Mouse (Mus musculus) liver, embryonic 13.5 days (tissue): ENCODE measurements at regions not wholly inside any gene's neighbourhood (a gene's known extent, or its start where the extent isn't known, plus 50 kb on each side); places are given as distances from the start of the nearest gene placed in this dataset.
"Not testable (repeated sequence)": the region's sequence is repeated elsewhere in the genome, so short reads cannot be mapped to it uniquely, and the experiment has no call there.

ENCODE experiments used
- ATAC-seq: fragments of 200-750 bp; cut with Nextera tagmentation; 2 replicates; pipeline ENCODE4 v1.8.0; 2017; ENCODE audit warnings: low read depth, mild to moderate bottlenecking, moderate number of reproducible peaks, moderate library complexity
- DNase-seq: peaks from one replicate; pipeline ENCODE4 v3.0.0; 2022
- H3K27ac ChIP-seq: fragments of 300-500 bp; sonication (generic); 2 replicates; pipeline ENCODE4 v1.5.1; 2015; ENCODE audit warnings: moderate library complexity, mild to moderate bottlenecking, inconsistent platforms
- H3K27me3 ChIP-seq: fragments of 300-500 bp; sonication (generic); 2 replicates; pipeline ENCODE4 v1.6.1; 2015; ENCODE audit warnings: mild to moderate bottlenecking, inconsistent platforms
- H3K36me3 ChIP-seq: fragments of 300-500 bp; sonication (generic); 2 replicates; pipeline ENCODE4 v1.6.1; 2015; ENCODE audit warnings: mild to moderate bottlenecking, inconsistent platforms
- H3K4me1 ChIP-seq: fragments of 300-500 bp; sonication (generic); replicated peaks from 2 replicates; pipeline ENCODE4 v1.6.1; 2015; ENCODE audit warnings: inconsistent platforms
- H3K4me2 ChIP-seq: fragments of 300-500 bp; sonication (generic); 2 replicates; pipeline ENCODE4 v1.6.1; 2015; ENCODE audit warnings: inconsistent platforms, mild to moderate bottlenecking, moderate library complexity
- H3K4me3 ChIP-seq: fragments of 300-500 bp; sonication (generic); replicated peaks from 2 replicates; pipeline ENCODE4 v1.5.1; 2015; ENCODE audit warnings: mild to moderate bottlenecking, inconsistent platforms
- H3K9ac ChIP-seq: fragments of 300-500 bp; sonication (generic); 2 replicates; pipeline ENCODE4 v1.6.1; 2015; ENCODE audit warnings: mild to moderate bottlenecking, inconsistent platforms
- H3K9me3 ChIP-seq: fragments of 300-500 bp; sonication (generic); replicated peaks from 2 replicates; pipeline ENCODE4 v1.6.1; 2016; ENCODE audit warnings: inconsistent platforms
- WGBS: fragments of 180-500 bp; shearing (Covaris S2); methylation state at CpG from one replicate; pipeline ENCODE4 v1.1.7; 2015; ENCODE audit not compliant: insufficient replicate concordance; 5-methylcytosine and 5-hydroxymethylcytosine counted together

DNA sequence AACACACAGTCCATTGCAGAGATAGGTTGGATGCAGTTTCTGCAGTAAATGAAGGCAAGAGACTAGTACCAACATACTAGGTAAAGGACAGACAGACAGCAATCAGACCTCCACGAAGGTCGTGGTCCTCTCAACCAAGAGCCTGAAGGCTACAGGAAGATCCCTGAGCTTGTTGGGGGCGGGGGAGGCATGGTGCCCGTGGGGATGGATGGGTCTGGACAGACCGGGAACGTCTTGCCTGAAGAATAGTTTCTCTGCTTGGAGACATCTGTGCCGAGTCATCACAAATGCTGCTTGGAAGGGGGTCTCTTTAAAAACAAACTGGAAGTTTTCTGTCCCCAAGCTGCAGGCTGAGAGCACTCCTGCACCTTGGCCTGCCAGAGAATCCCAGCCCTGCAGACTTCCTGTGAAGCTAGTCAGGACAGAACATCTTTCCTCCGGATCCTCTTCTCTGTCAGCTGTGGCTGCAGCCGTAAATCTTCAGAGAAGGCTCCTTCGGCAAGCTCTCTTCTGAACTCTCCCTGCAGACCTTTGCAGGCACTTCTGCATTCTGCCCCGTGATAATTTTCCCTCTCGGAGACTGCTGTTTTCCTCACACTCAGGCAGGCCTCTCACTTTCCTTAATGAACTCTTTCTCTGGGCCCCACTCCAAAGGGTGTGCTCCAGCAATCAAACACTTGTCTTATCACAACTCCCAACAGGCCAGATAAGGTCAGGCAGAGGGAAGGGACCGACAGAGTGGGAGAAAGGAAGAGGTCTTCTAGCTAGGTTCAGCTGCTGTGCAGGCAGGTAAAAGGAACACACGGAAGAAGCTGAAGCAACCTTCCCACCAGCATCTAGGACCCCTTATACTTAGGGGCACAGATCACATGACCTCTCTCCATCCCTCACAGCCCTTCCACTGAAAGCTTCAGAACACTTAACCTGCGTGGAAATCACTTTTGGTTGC lies 228.6 kb upstream of the Vmn1r3 start:
- Histone ChIP-seq H3K4me1 (peaks cover 5% of the 10 kb centered on the region; the same call in 1 of the 2 replicates), H3K4me2 (no peak overlapping the region), H3K4me3 (no peak overlapping the region), H3K36me3 (no peaks in the 10 kb centered on the region), H3K27ac (no peak overlapping the region), H3K27me3 (no peaks in the 10 kb centered on the region), H3K9ac (no peak overlapping the region), H3K9me3 (no peaks in the 10 kb centered on the region)
- no peak for DNase-seq
- 0 out of 2 replicates have a peak, but pooled peaks have one; percentile 15 for ATAC-seq
- 19% methylated on average over 15 of the region's 15 CpGs for WGBS

GRCm38 (mm10) chr4:3412323-3412722 lies 227.2 kb upstream of the Vmn1r3 start:
- 11% methylated on average over 4 of the region's 4 CpGs for WGBS
- H3K27ac ChIP-seq, H3K9ac ChIP-seq, H3K9me3 ChIP-seq, H3K4me3 ChIP-seq, ATAC-seq, H3K4me2 ChIP-seq, H3K4me1 ChIP-seq, H3K27me3 ChIP-seq, H3K36me3 ChIP-seq, DNase-seq: not testable (repeated sequence)

DNA sequence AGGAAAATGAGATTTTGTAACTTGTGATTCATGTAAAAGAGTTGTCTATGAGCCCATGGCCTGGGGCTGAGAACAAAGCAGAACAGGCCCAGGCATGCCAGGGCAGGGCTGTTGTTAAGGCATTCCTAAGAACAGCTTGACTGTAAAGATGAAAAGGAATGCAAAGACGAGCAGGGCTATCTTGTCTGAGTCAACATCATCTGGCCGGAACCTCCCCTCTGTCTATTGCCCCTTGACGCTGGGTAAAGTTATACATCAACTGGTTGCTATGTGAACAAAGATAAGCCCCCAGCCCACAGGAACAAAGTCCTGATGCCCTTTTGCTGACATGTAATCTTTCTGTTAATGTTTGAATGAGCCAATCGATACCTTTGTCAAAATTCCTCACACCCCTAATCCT lies 217.7 kb upstream of the Vmn1r3 start:
- not testable (repeated sequence) for H3K27me3 ChIP-seq, H3K36me3 ChIP-seq, H3K9me3 ChIP-seq, H3K4me2 ChIP-seq, H3K4me1 ChIP-seq, DNase-seq, H3K4me3 ChIP-seq, H3K9ac ChIP-seq
- peak overlapping the region; percentile 29; the same call in 1 of the 2 replicates for H3K27ac ChIP-seq
- 0 out of 2 replicates have a peak, but pooled peaks have one; percentile 20 for ATAC-seq
- WGBS = 41% methylated on average over 4 of the region's 4 CpGs

- WGBS = 71% methylated on average over 2 of the region's 2 CpGs
- not testable (repeated sequence) for H3K27me3 ChIP-seq, H3K27ac ChIP-seq, DNase-seq, ATAC-seq, H3K9ac ChIP-seq, H3K9me3 ChIP-seq, H3K4me2 ChIP-seq, H3K36me3 ChIP-seq, H3K4me3 ChIP-seq, H3K4me1 ChIP-seq
Observed at GRCm38 (mm10) chr4:3401766-3402165, 216.6 kb upstream of the Vmn1r3 start.

- DNase-seq, H3K9me3 ChIP-seq, ATAC-seq, H3K27ac ChIP-seq, H3K4me2 ChIP-seq, H3K9ac ChIP-seq, H3K4me1 ChIP-seq, H3K27me3 ChIP-seq, H3K4me3 ChIP-seq, H3K36me3 ChIP-seq: not testable (repeated sequence)
- WGBS = 77% methylated on average over 8 of the region's 8 CpGs
Observed at GRCm38 (mm10) chr4:3391579-3391978, 206.4 kb upstream of the Vmn1r3 start.

- H3K4me3 ChIP-seq, H3K36me3 ChIP-seq, H3K4me1 ChIP-seq, H3K4me2 ChIP-seq, H3K27me3 ChIP-seq, DNase-seq, H3K9me3 ChIP-seq, H3K9ac ChIP-seq: not testable (repeated sequence)
- 0 out of 2 replicates have a peak, but pooled peaks have one; percentile 50 for ATAC-seq
- peak overlapping the region; percentile 34 for H3K27ac ChIP-seq
- WGBS = 57% methylated on average over 8 of the region's 8 CpGs
Observed at GRCm38 (mm10) chr4:3373027-3373763, 188.0 kb upstream of the Vmn1r3 start.

DNA sequence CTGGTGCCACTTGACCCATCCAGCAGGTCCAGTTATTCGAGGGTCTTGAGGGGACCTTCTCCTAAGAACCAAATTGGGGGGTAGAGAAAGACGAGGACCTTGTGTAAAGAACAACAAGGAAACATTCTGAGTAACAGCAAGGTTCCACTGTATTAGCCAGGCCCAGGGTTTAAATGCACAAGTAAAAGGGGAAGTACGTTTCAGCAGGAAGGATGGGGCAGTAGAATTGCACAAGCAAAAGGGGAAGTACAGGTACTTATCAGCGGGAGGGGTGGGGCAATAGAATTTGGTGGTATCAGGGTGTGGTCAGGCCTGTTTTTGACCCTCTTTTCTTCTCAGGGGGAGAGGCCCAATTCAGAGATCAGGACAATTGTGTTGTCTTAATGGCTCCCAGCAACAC lies 182.9 kb upstream of the Vmn1r3 start:
- not testable (repeated sequence) for ATAC-seq, H3K4me1 ChIP-seq, H3K9ac ChIP-seq, H3K27me3 ChIP-seq, DNase-seq, H3K9me3 ChIP-seq, H3K4me2 ChIP-seq, H3K4me3 ChIP-seq, H3K27ac ChIP-seq, H3K36me3 ChIP-seq
- 38% methylated on average over 4 of the region's 4 CpGs for WGBS

DNA sequence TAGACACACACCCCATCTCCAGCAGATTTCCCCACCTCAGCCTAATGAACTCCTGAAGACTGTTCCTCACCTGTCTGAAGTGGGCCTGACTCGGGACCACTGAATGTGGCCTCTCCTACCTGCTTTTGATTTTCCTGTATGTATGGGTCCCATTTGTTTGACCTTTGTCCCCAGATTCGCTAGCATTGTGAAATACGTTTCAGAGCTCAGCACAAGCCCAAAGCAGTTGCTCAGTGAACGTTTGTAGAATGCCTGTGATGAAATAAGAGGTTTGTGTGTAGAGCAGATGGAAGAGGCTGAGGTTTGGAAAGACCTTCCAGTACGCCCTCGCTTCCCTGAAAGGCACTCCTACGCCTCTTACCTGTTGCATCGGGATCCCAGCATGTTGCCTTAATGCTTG lies 158.3 kb upstream of the Vmn1r3 start:
- H3K27ac ChIP-seq, H3K9me3 ChIP-seq, H3K4me1 ChIP-seq, H3K9ac ChIP-seq, H3K36me3 ChIP-seq, H3K4me3 ChIP-seq, H3K4me2 ChIP-seq, DNase-seq, H3K27me3 ChIP-seq, ATAC-seq: not testable (repeated sequence)
- 58% methylated on average over 8 of the region's 8 CpGs for WGBS

GRCm38 (mm10) chr4:3342696-3343095 lies 157.5 kb upstream of the Vmn1r3 start:
- not testable (repeated sequence) for H3K4me1 ChIP-seq, H3K27ac ChIP-seq, H3K27me3 ChIP-seq, H3K9me3 ChIP-seq, H3K4me2 ChIP-seq, H3K36me3 ChIP-seq, H3K9ac ChIP-seq, DNase-seq, H3K4me3 ChIP-seq, ATAC-seq
- WGBS = 75% methylated on average over 2 of the region's 2 CpGs

DNA sequence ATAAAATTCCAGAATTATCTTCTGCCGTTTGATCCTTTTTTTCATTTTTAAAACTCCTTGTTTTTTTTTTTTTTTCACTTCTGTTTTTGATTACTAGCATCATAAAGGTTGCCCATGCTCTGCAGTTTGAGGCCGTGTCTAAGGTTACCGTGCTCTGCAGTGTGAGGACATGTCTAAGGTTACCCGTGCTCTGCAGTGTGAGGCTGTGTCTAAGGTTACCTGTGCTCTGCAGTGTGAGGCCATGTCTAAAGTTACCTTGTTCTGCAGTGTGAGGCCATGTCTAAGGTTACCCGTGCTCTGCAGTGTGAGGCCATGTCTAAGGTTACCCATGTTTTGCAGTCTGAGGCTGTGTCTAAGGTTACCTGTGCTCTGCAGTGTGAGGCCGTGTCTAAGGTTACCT lies 157.0 kb upstream of the Vmn1r3 start:
- H3K27me3 ChIP-seq, H3K4me3 ChIP-seq, H3K27ac ChIP-seq, H3K4me1 ChIP-seq, H3K9ac ChIP-seq, H3K9me3 ChIP-seq, DNase-seq, H3K4me2 ChIP-seq, H3K36me3 ChIP-seq, ATAC-seq: not testable (repeated sequence)
- 77% methylated on average over 6 of the region's 6 CpGs for WGBS
